In genomic region chr8:84935489-84935888, GRCm38 (mm10) we compare ENCODE assay signal across 1 mouse cellular context.
TF ChIP-seq lines count a peak whose summit lies in the region.

No protein-coding gene starts in this region.

TF ChIP-seq in CH12.LX, 34 proteins besides CTCF, POLR2A, EP300 and RAD21:
- TF ChIP-seq USF1 (IDR thresholded peaks at IDR 0.05; ENCODE audit: low read depth, low read length) (no peak), CHD1 (IDR thresholded peaks at IDR 0.05; ENCODE audit: low read depth, low read length) (no peak), TBP (conservative IDR thresholded peaks at IDR 0.05; ENCODE audit: low read depth, low read length) (no peak)
